Mouse (Mus musculus) 3T3-L1 (cell line): ENCODE results near the gene Taf4.

ENCODE experiments used
- DNase-seq: peaks from one replicate; pipeline ENCODE4 v3.0.0-alpha.2; 2015; ENCODE audit warnings: low read depth, low spot score

Taf4 gene

DNA sequence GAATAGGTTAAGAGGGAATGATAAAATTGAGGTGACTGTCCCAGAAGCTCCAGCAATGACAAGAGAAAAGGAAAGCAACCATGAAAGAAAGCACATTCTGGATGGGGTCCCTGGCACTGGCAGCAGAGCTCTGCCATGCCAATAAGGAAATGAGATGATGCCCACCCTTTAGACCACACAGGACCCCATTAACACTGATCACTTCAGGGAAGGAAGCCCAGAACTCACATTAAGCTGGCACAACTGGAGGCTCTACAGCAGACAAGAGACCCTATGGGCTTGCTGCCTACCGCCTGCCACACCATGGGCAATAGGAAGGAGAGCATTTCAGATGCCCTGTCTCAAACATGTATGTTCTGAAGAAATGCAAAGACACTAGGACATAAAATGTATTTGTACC lies 34.8 kb downstream of the Taf4 start:
- no peak for DNase-seq

DNA sequence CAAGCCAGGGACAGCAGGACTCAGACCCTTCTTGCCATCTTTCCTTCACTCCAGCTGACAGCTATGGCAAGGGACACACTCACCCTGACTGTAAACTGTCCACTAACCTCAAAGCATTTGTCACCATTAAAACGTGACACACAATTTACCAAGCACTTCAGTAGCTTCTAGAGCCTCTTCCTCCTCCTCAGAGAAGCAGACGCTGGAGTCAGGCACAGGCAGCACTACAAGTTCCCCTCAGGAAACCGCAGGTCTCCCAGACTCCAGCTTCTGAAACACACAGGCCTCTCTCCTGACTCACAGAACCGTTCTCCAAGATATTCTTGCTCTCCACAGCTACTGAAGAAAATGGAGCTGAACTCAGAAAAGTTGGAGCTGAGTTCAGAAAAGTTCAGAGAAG lies 39.4 kb downstream of the Taf4 start:
- DNase-seq = no peak

DNA sequence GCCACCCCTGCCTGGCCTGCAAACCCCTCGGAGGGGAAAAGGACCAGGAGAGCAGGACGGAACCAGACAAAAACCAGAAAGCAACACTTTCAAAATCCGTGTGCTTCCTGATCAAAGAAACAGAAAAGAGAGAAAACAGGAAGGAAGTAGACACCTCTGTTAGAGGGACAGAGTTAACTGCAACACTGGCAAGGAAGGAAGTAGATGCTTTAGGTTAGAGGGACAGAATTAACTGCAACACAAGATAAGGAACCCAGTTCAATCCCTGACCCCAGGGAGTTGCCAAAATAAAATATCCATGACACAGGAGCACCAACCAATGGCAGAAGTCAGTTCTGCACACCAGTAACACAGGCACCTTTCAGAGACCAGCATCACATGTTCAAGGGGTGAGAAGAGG lies 42.3 kb downstream of the Taf4 start:
- DNase-seq = no peak

DNA sequence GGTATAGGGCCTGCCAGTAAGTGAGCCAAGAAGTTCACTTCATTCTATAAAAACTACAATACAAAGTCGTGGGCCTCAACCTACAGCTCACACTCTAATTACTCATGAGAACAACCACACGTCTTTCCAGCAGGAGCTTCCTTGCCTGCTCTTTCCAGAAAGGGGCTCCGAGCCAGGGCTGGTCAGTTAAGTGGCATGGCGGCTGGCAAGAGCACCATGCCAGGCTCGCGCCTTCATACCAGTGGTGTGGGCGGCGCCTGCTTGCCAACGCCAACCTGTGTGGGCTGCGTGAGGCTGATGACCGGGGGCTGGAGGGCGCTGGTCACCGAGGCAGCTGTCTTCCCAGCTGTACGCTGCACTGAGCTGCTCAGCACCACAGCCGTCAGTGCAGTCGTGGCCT lies 44.7 kb downstream of the Taf4 start:
- no peak for DNase-seq

DNA sequence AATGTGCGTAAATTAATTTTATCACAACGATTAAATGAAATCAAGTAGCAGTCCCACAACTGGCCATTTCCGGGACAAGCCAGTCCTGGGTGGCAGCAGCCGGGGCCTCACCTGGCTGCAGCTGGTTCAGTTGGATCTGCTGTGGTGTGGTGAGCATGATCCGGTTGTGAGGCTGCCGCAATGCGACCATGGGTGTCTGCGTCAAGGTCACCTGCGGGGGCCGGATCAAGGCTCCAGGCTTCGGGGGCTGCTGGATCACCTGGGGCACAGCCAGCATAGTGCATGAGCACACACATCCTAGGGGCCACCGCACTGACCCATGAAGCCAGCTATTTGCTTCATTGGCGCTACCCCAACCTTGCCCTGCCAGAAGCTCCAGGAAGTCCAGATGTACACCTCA lies 47.3 kb downstream of the Taf4 start:
- DNase-seq = no peak

DNA sequence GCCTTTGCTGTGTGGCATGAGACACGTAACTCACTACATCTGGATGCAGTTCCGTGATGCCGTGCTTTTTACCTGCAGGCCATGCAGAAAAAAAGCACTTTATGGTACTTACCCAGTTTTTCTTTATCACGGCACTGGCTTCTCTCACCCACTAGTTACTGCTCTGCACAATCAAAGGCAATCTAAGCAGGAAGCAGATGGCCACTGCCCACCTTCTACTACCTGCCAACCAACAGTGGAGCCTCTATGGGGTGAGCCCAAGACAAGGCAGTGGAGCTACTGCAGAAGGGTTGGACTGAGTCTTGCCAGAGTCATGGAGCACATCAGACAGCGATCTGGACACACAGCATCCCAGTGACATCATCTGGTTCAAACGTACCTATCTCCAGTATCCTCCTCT lies 52.4 kb downstream of the Taf4 start:
- no peak for DNase-seq

DNA sequence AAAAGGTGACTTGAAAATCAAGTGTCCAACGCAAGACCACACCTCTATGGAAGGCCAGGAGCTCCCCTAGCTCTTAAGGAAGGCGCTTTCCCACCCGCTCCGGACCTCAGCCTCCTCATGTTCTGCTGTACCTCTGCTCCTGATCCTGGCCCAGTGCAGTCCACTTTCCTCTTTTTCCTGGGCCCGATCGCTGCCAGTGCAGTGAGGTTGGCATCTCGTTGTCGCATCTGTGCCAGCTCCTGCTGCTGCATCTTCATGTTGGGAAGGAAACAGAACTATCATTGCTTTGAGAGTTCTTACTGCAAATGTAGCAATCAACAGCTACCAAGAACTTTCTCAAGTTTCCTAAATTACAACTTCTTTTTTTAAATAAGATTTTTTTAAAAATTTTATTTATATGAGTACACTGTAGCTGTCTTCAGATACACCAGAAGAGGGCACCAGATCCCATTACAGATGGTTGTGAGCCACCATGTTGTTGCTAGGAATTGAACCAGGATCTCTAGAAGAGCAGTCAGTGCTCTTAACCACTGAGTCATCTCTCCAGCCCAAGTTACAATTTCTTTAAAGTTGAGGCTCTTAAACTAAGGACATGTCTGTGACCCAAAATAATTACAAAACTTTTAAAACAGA lies 55.3 kb downstream of the Taf4 start:
- DNase-seq = peak; percentile 16

DNA sequence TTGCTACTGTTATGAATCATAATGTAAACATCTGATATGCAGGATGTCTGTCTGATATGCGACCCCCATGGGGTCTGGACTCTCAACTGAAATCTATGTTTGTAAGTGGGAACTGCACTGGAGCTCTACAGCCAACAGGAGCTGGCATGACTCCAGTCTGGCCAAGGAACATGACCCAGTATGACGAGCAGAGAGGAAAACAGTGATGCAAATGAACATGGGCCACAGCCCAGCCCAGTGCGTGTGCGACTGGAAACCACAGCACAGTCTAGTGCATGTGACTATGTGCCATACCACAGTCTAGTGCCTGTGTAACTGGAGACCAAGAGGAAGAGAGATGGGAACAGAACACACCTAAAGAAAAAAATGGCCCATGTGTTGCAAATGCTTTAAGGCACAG lies 56.4 kb downstream of the Taf4 start:
- DNase-seq = peak; percentile 83

DNA sequence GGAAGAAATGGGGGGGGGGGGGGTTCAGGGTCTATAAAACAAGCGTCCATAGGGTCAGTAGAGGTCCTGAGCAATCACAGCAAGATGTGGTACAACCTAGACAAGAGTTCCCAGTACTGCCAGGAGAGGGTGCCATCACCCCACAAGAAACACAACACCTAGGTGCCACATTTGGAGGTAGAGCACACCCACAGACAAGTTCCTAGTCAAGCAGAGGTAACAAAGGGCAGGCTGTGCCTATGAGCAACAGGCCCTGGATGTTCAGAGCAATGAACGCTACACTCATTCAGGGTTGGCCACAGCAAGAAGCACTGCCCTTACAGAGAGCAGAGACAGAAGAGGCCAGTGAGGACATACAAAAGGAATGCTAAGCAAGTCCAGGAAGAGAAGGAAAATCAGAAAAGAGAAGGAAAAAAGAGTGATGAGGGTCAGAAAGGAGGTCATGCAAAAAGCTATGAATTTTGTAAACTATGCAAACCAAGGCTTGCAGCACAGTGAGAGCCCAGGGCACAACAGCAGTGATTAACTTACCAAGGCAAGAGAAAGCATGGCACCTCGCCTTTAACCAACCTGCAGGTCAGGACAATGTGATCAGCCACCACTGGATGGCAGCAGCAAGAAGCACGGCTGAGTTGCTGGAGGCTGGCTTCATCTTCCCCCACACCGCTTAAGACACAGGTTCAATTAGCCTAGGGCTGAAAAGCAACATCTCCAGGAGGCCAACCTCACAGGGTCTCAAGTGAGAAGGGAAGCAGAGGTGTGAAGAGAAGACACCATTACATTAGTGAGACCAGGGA lies 59.4 kb downstream of the Taf4 start:
- DNase-seq = peak; percentile 80

DNA sequence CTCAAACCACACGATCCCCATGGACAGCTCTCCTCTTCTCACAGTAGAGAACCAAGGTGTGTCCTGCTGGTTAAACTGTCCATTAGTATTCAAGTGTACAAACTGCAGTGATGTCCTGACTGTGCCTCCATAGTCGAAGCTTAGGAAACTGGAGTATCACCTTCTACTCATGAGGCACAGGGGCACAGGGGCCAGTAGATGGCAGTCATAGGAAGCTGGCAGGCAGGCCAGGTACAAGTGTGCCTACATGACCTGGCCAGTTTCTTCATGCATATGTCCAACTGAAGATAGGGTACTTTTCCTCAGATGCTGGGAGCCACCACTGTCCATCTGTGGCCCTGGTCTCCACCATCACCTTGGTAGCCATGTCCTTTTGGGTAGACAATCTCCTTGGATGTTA lies 62.2 kb downstream of the Taf4 start:
- no peak for DNase-seq

DNA sequence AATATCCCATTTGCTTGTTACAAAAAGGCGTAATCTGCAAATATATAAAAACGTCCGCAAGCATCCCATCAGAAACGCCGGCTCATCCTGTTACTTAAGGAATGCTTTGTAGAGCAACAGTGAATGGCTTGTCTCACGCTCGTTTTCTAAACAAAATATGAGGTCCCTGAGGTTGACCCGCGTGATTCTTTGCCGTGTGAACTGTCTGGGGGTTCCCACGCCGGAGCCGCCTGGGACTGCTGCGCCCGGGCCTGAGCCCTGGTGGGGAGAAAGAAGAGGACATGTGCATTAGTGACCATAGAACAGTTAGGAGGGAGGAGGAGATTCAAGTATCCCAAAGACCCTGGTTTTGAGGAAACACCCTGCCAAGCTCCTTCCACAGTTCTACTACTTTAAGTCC lies 63.1 kb downstream of the Taf4 start:
- no peak for DNase-seq

DNA sequence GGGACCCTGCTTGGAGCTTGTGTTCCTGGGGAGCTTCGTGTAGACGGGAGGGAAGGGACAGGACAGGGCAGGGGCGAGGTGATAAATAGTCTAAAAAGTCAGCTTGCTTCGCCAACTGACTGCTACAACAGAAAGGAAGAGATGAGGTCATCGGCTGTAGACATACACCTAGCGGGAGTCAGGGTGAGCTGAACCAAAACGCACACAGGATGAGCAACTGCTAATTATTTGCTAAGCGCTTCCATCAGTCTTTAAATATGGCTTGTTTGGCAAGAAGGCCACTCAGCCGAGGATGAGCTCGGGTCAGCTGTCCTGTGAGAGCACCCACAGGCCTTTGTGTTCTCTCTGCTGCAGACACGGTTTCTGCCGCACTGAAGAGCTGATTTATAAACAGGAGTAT lies 63.5 kb downstream of the Taf4 start:
- no peak for DNase-seq

DNA sequence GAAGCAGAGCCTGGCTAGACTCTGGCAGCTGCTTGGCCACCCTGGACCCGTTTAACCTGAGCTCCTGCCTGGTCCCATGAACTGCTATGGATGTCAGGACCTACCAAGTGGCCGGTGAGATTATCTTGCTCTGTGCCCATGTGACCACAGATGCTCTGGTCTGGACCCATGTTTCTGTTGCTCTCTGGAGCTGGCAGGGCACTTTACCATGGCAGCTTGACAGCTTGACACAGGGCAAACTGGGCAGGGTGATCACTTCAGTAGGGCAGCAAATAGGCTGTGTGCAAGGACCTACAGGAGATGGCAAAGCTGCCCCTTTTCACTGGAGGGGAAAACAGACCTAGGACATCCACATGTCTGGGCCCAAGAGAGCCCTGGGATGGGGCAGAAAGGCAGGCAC lies 79.5 kb downstream of the Taf4 start:
- DNase-seq = no peak

DNA sequence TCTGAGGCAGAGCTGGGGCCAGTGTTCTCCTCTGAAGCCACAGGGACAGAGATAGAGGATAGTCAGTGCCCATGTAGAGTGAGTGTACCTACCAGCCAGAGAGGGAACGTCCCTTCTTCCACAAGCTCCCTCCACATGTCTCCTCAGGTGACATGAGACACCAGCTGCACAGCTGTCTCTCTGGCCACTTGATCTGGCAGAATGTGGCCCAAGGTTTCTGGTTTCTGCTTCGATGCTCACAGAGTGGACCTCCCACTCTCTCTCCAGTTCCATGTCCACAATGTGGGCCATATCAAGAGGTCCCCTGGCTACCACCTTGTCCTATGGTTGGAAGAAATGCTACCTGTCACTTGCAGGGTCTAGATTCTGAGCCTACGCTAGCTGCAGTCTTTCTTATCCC lies 85.4 kb downstream of the Taf4 start:
- no peak for DNase-seq

DNA sequence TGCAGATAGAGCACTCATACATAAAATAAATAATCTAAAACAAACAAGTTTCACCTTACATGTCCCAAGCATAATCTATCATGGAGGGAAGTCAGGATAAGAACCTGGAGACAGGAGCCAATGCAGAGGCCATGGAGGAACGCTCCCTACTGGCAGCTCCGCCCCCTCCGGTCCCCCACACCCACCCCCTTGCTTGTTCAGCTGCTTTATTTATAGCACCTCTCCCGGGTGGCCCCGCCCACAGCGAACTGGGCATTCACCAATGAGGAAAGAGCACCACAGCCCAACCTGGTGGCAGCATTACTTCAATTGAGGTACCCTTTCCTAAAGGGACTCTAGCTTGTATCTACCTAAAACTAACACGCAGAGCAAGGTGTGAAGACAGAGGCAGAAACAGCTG lies 91.9 kb downstream of the Taf4 start:
- no peak for DNase-seq

DNA sequence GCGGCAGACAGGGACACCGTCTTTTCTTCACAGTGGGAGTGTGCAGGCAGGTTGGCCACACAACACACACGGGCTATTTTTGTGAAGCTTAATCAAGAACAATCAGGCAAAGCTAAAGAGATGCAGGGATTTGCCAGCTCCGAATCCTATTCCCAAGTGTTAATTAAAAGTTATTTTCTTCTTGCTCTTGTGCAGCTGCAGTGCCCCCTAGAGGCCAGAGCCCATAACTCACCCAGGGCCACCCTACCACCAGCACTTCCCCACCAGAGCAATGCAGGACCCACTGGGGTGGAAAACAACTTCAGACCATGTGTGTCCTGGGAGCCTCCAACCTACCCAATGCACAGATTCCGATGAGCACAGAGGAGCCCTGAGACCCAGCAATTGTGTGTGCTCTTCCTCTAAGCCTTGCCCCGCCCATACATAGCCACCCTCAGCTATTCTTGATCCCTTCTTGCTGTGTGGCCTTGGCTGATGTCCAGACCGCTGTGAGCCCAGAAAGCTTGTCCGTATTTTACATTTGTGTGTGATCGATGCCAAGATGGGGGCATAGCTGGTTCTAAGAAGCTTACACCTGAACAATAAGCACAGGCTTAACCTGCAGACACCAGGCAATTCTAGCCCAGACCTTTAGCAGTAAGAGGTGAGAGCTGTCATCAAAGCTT lies 98.8 kb downstream of the Taf4 start:
- DNase-seq = peak; percentile 59

DNA sequence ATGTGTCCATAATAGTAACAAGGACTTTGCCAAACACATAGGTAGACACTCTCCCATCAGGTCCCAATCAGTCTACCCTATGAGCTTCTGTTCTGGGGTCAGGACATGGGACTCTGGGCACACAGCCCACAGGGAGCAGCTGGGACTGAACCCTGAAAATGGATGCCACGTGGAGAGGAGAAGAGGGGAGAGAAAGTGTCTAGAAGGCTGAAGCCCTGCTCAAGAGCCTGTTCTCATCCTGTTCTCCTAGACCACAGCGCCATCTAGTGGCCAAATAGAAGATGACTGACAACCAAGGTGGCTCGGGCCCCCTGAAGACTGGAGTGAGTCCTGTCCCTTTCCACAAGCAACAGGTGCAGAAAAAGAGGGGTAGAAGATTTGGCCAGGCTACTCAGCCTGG lies 101.3 kb downstream of the Taf4 start:
- DNase-seq = peak; percentile 80

DNA sequence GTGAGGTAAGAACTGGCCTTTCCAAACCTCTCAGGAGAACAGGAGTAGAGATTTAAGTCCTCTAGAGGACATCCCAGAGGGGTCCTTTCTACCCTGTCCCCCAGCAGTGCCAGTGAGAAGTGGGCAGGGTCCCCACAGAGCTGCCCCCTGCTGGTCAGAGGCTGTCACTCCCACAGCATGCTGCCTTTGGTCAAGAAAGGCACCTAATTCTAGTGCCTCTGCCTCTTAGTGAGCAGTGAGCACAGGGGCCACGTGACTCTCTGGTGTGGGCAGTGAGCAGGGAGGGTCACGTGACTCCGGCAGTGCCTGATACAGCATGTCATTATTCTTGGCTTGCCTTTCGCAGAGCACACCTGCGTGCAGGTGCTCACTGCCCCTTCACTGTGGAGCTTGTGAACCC lies 103.1 kb downstream of the Taf4 start:
- DNase-seq = no peak

DNA sequence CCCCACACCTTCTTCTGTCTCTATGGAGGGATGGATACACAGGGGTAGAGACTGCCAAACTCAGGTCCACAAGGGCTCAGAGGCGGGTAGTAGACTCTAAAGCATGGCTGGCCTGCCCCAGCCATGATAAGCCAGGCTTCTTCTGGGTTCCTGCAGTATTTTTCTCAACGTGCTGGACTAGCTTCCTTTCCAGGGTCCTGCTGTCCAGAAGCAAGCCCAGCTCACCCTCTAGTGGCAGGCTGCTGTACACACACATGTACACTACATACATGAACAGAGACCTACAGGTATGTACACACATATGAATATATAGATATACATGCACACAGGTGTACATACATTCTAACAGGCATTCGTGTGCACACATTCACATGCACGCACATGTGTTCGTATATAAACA lies 103.7 kb downstream of the Taf4 start:
- peak; percentile 53 for DNase-seq

DNA sequence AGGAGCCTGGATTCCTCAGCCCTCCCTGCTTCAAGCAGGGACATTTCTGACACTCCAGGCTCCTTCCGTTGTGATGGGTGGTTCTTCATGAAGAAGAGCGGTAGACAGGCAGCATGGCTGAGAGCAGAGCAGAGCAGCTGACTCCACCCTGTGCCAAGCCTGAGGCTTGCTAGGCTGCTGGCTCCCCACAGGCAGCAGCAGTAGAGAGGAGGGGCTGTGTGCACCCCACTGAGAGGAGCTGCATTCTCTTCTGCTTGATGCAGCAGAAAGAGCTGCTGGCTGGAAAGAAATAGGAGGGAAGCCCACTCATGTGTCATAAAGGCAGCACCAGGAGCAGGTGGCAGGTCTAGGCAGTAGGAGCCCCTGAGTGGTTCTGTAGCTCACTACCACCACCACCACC lies 106.6 kb downstream of the Taf4 start:
- no peak for DNase-seq

DNA sequence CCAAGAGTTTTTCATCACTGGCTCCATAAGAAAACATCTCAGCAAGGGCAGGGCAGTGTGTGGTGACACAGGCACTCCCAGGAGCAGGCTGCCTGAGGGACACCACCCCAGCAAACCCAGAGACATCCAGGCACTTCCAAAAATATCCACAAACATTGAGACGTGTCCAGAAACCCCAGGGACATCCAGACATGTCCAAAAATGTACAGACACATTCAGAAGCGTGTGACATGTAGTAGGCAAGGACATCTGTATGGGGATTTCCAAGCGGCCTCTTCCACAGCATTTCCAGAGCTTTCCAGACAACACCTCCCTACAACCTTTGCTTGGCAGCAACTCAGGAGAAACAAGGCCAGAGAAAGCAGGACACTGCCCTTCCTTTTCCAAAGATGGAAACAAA lies 108.8 kb downstream of the Taf4 start:
- DNase-seq = no peak

DNA sequence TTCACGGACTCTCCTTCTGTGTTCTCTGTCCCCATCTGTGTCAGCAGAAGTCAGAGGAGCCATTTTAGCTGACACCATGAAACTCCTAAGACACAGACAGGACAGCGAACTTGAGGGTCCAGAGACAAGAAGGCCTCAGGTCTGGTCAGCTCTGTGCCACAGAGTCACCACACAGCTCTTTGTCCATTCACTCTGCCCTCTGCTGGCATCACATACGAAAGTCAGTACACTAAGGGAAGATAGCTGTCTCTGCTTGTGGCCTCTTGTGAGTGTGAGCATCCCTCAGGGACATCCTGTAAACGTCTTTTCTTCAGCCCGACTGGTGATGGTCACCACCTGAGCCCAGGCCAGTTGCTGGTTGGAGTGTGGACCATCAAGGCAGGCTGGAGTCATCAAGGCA lies 111.3 kb downstream of the Taf4 start:
- DNase-seq = peak; percentile 34

DNA sequence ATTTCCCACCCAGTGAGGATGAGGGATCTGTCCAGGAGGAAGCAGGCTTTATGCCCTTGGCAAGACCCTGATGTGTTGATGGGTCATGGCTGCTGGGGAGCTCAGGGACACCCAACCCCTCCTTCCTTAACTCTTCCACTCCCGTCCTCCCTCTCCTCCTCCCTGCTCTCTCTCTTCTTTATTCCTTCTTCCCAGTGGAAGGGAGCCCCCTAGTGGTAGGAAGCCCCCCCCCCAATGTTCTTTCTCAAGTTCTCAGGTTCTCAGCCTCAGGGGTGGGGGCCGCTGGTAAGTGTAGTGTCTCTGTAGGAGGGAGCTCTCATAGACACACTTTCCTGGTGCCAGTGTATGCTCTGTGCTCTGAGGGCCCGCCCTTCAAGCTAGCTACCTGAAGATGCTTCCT lies 113.2 kb downstream of the Taf4 start:
- peak; percentile 11 for DNase-seq
